Mouse (Mus musculus): ENCODE measurements around the gene Sec1.

DNA sequence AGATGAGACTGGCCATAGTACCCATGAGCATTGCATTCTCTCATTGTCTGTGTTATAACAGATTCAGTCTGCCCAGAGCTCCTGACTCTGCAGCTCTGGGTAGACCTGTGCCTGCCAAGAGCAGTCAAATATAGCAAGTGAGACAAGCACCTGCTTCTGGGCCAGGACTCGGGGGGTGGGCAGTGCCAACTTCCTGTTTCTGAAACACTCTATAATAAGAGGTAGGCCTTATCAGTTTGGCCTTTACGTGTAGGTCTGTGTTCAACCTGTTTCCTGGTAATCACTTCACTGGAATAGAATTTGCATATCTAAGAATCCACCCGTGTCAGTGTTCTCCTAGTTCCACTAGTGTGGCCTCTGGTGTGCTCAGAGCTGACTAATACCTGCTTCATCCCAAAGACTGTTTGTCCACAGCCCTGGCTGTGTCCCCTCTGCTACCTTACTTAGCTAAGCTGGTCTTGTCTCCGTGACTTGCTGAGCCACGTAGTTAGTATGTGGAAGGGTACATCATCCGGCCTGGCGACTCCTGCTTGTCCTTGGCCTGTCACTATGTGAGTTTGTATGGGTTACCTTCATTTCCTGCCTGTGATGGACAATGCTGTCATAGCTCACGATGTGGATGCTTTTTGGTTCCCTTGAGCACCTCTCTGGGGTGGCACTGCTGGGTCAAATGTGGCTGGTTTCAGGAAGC is 13.0 kb downstream of the Sec1 start:
- no peak for TF ChIP-seq CTCF (IDR thresholded peaks at IDR 0.05; ENCODE audit: low read depth, low read length)
- TF ChIP-seq GATA1 (IDR thresholded peaks at IDR 0.05; ENCODE audit: borderline replicate concordance, low read length): no peak
